Mouse (Mus musculus) Patski (cell line): ENCODE data around the gene Sumo1. TPM values are rescaled to one million over a fixed set of nuclear protein-coding genes. Genes with fewer than 3 reads are reported as not detected.
A peak's percentile ranks its signal among the peaks of the same experiment; 100 is the strongest.

Experiments
- ATAC-seq: fragments of 100-300 bp; one replicate; pipeline ENCODE4 v1.8.0; 2021
- CTCF ChIA-PET: fragments of 350-600 bp; sonication (Branson Sonifier 250); formaldehyde crosslinking; loops from one replicate; lab custom pipeline; 2022; ENCODE audit warnings: inconsistent platforms; lab: Charles Lee
- POLR2A ChIA-PET: fragments of 350-600 bp; sonication (Branson Sonifier 250); formaldehyde crosslinking; loops from one replicate; lab custom pipeline; 2022; ENCODE audit warnings: antibody characterized with exemption, inconsistent platforms; lab: Charles Lee
- DNase-seq: peaks from one replicate; pipeline ENCODE4 v3.0.0-alpha.2; 2011; ENCODE audit warnings: low read depth, low spot score
- H3K27me3 ChIP-seq: fragments of 371-371 bp; one replicate; pipeline ENCODE4 v1.5.1; 2021
- CTCF ChIP-seq: fragments of 100-300 bp; IDR thresholded peaks from one replicate; pipeline ENCODE4 v1.5.1; 2021
- in situ Hi-C: fragments of 300-500 bp; cut with MboI; formaldehyde crosslinking; loops from 3 replicates; pipeline ENCODE4 v1.11.1; 2018; ENCODE audit warnings: low pct_unique_long_range_greater_than_20kb, mixed read lengths
- polyA plus RNA-seq: library from polyadenylated mRNA; unstranded; gene quantifications from one replicate; pipeline ENCODE4 v1.2.3, GENCODE M21; 2021

Gene Sumo1
- 173 TPM for polyA plus RNA-seq

DNA sequence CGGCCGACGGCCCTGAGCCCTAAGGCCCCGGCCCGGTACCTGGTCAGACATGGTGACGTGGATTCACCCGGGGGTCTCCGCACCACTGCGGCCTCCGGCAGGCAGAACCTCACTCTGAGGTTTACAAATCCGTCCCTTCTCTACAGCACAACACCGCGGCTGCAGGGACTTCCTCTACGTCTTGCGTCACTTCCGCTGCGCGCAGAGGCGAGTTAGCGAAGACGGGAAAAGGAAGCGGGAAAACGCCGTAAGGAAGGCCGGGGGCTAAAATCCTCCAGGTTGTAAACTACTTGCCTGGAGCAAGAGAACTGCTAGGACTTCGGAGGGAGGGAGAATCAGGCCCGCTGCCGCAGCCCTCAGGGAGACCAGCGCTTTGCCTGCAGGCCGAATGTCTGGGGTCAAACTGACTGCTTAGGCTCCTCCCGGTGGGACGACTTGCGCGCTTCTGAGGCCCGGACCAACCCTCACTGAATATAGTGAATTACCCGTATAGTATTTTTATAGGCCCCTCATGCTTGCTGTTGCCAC lies at the start of gene Sumo1:
Sumo1 (minus strand) TSS at position 194 of the 528 bp plus-strand sequence.
- in situ Hi-C loops = no loop called here
- ChIA-PET POLR2A (no interaction called here), CTCF (no interaction called here)
- DNase-seq = no peak
- ATAC-seq = peak; percentile 85
- no peaks in the 10 kb centered on the region for H3K27me3 ChIP-seq
- TF ChIP-seq CTCF = no peak

DNA sequence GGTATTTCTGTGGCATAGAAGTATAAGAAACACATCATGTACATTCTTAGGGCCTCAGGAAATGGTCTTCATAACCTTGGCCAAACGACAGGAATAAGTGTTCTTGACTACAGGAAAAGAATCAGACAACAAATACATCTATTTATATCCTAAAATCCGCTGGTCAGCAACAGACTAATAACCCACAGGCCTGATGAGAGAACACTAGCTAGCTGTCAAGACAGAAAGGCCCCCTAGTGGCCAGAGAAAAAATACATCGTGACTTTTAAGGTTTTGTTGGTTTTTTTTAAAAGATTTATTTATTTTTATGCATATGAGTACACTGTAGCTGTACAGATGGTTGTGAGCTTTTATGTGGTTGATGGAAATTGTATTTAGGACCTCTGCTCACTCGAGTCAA lies 49.3 kb upstream of the Sumo1 start:
- TF ChIP-seq CTCF = peak; percentile 76
- in situ Hi-C loops = no loop called here
- ChIA-PET POLR2A (interaction anchor here (0.6 kb wide), 1 partner anchor 121 kb away, joined by 5 read pairs; no protein-coding TSS in a partner anchor), CTCF (interaction anchor here (0.8 to 2.3 kb wide), 7 partner anchors 8 to 33 kb away, joined by 3 to 15 read pairs (median 4); no protein-coding TSS in a partner anchor)
- DNase-seq (no peak), ATAC-seq (no peak)
- H3K27me3 ChIP-seq = no peaks in the 10 kb centered on the region

DNA sequence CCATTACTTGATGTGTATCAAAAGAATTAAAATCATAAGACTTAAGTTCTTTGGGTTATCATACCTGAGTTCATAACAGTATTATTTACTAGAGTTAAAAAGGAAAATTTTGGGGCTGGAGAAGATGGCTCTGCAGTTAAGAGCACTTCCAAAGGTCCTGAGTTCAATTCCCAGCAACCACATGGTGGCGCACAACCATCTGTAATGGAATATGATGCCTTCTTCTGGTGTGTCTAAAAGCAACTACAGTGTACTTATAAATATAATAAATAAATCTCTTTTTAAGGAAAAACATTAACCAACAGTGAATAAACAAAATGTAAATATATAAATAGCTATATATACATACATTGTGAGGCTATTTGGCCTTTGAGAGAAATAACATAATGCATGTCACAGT lies 31.1 kb upstream of the Sumo1 start:
- in situ Hi-C loops = no loop called here
- H3K27me3 ChIP-seq = no peaks in the 10 kb centered on the region
- DNase-seq (no peak), ATAC-seq (no peak)
- CTCF ChIA-PET = interaction anchor here (1.8 to 3.7 kb wide), 3 partner anchors 10 to 18 kb away, joined by 3 to 15 read pairs (median 6); no protein-coding TSS in a partner anchor
- peak; percentile 62 for TF ChIP-seq CTCF
- POLR2A ChIA-PET = no interaction called here

DNA sequence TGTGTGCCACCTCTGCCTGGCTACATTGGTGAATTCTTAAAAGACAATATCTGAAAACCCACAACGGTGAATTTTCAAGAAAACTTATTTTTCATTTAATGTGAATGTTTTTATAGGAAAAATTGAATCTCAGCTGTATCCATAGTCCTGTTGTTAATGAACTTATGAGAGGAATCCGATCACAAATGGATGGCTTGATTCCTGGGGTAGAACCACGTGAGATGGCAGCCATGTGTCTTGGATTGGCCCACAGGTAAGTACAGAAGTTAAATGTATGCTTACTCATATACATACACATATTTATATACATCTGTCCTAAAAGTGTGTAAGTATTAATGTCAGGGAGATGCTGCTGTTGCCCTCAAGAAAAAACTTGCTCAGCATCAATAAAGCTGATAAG lies 27.6 kb upstream of the Sumo1 start:
- DNase-seq = no peak
- no peak for TF ChIP-seq CTCF
- no peaks in the 10 kb centered on the region for H3K27me3 ChIP-seq
- in situ Hi-C loops = no loop called here
- no peak for ATAC-seq
- CTCF ChIA-PET = interaction anchor here (1.8 kb wide), 1 partner anchor 13 kb away, joined by 4 read pairs; the partner anchor contains the start of gene Nop58
- POLR2A ChIA-PET = no interaction called here

DNA sequence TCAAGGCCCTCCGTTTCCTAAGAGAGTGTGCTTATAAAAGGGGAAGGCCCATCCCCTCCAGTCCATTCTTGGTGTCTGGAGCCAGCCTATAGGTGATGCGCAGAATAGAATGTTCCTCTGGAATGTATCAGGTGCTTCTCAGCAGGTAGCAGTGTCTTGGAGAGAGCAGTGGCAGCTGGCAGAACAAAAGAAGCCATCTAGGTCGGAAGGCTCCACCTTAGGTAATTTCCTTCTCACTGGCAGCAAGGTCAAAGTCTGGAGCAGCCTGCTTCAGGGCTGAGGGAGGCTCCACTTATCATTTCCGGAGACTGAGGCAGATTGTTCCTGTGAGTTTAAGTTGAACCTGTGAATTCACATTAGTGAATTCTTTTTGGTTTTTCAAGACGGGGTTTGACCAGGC lies 27.1 kb upstream of the Sumo1 start:
- in situ Hi-C loops = no loop called here
- TF ChIP-seq CTCF = no peak

DNA sequence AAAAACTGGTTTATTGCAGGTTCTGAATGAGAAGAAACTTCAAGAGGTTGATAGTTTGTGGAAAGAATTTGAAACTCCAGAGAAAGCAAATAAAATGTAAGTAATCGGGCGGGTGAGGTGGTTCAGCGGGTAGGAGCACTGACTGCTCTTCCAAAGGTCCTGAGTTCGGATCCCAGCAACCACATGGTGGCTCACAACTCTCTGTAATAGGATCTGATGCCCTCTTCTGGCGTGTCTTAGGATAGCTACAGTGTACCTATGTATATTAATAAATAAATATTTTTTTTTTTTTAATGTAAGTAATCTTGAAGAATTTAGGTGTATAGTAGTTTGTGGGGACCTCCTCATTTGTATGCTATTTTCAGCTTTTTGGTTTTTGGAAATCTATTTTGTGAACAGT lies 19.8 kb upstream of the Sumo1 start:
- peak; percentile 52 for TF ChIP-seq CTCF
- in situ Hi-C loops = no loop called here
- DNase-seq (no peak), ATAC-seq (no peak)
- ChIA-PET CTCF (interaction anchor here (1.0 kb wide), 1 partner anchor 14 kb away, joined by 3 read pairs; no protein-coding TSS in a partner anchor), POLR2A (no interaction called here)
- no peaks in the 10 kb centered on the region for H3K27me3 ChIP-seq

More for the DNA sequence above, 27.1 kb upstream of the Sumo1 start:
- DNase-seq = no peak
- H3K27me3 ChIP-seq = no peaks in the 10 kb centered on the region
- ChIA-PET POLR2A (no interaction called here), CTCF (no interaction called here)
- ATAC-seq = no peak

DNA sequence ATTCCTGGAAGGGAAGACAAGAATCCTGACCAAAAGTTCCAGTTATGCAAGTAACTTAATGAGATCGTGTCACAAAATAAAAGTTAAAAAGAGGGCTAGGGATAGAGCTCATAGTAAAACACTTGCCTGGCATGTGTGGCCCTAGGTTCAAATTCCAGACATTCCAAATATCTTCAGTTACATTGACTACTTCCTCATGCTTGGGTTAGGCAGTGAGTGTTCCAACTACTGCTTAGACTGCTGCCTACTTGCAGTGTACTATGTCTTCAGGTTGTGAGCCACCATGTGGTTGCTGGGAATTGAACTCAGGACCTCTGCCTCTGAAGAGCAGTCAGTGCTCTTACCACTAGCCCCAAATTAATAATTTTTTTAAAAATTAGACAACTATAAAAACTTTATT lies 16.9 kb upstream of the Sumo1 start:
- H3K27me3 ChIP-seq = no peaks in the 10 kb centered on the region
- in situ Hi-C loops = no loop called here
- TF ChIP-seq CTCF = no peak
- ATAC-seq = peak; percentile 74
- ChIA-PET POLR2A (no interaction called here), CTCF (interaction anchor here (1.1 to 1.3 kb wide), 2 partner anchors 13 to 22 kb away, joined by 3 to 4 read pairs; no protein-coding TSS in a partner anchor)
- no peak for DNase-seq

DNA sequence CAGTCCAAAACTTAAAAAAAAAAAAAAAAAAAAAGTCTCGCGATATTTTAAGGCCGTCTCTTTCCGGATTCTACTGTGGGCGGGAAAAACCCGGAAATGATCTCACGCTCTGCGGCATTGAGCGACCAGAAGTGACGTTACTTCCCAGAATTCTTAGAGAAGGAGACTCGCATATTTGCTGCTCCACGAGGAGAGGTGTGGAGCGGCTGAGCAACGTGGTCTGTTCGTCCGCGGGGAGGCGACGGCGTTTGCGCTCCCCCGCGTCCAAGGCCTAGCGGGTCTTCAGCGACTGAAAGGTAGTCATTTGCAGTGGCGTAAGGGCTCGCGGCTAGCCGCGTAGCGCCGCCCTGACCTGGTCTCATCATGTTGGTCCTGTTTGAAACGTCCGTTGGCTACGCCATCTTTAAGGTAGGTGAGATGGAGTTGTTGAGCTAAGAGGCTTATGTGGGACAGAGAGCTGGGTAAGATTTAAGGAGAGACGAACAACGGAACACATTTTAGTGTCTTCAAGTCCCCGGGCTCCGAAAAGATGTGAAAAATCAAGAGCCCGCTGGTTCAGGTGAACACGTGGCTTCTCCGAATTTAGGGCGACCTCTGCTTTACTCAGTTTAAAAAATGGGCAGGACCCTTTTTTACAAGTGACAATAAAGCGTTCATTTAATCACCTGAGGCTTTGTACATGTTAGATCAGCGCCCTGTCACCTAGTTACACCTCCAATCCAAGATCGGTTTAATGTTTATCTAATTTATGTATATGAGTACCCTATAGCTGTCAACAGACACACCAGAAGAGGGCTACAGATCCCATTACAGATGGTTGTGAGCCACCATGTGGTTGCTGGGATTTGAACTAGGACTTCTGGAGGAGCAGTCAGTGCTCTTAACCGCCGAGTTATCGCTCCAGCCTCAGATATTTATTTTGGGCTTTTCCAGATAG lies 14.5 kb upstream of the Sumo1 start, which contains the start of gene Nop58:
Nop58 (plus strand) TSS at position 153 of the 937 bp plus-strand sequence.
- CTCF ChIA-PET = interaction anchor here (1.2 to 1.4 kb wide), 2 partner anchors 10 to 14 kb away, joined by 4 to 6 read pairs; no protein-coding TSS in a partner anchor
- peak; percentile 69 for ATAC-seq

DNA sequence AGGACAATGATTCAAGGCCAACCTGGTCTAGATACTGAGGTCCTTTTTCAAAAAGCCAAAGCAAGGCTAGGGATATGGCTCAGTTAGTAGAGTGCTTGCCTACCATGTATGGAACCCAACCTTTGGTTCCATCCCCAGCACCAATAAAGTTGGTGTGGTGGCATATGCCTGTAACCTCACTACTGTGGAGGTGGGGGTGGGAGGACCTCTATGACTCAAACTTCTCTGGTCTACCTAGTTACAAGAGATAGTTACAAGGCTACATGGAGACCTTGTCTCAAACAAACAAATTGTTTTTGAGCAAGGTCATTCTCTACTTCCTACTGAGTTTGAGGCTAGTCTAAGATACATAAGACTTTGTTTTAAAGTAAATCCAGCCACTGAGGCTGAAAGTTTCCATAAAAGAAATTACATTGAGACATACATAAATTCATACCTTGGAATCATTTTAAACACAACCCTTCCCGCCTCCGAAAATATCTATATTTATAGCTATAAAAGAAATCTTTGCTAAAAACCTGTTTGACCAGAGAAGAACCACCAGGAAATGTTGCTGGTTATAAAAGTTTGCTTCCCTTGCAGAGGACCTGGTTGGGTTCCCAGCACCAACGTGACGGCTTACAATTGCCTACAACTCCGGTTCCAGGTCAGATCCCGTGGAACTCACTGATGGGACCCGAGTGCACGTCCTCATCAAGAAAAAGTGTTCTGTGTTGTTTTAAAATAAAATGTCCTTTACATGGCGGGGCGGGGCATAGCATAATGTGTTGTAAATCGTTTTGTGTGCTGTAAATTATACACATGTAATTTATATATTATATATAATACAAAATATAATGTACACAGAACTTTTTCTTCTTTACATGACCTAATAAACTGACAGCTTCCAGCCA lies 13.5 kb upstream of the Sumo1 start:
- DNase-seq (no peak), ATAC-seq (no peak)
- TF ChIP-seq CTCF = no peak
- CTCF ChIA-PET = interaction anchor here (1.4 kb wide), 1 partner anchor 15 kb away, joined by 4 read pairs; no protein-coding TSS in a partner anchor
- POLR2A ChIA-PET = interaction anchor here (0.6 to 0.9 kb wide), 3 partner anchors 16 to 735 kb away, joined by 3 read pairs; no protein-coding TSS in a partner anchor
- in situ Hi-C loops = no loop called here
- H3K27me3 ChIP-seq = no peaks in the 10 kb centered on the region

More for the DNA sequence above, 14.5 kb upstream of the Sumo1 start, which contains the start of gene Nop58:
- no peak for TF ChIP-seq CTCF
- POLR2A ChIA-PET = interaction anchor here (0.6 to 0.9 kb wide), 4 partner anchors 17 to 1089 kb away, joined by 3 read pairs; no protein-coding TSS in a partner anchor
- peak; percentile 78 for DNase-seq
- H3K27me3 ChIP-seq = no peaks in the 10 kb centered on the region
- in situ Hi-C loops = no loop called here

DNA sequence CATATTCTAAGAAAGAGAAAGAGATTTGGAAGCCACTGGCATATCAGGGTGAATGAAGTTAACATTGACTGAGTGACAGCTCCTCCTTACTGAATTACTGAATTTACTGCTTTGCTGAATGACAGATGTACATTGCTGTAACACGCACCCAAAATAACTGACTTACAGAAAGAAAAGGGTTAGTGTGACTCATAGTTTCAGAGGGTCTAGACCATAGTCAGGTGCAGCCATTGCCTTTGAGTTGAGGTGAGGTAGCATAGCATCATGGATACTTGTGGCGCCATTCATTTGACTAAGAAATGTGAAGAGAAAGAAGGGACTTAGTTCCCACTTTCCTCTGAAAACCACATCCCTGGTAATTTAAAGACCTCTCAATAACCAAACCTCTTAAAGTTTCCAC lies 3.0 kb upstream of the Sumo1 start:
- no peak for TF ChIP-seq CTCF
- ATAC-seq (no peak), DNase-seq (no peak)
- ChIA-PET POLR2A (no interaction called here), CTCF (no interaction called here)
- in situ Hi-C loops = no loop called here
- no peaks in the 10 kb centered on the region for H3K27me3 ChIP-seq
